Mouse (Mus musculus) stomach, embryonic 14.5 days (tissue): ENCODE results near the gene Ust. TPM values are rescaled to one million over a fixed set of nuclear protein-coding genes. Genes with fewer than 3 reads are reported as not detected.

Experiments
- ATAC-seq: fragments of 200-750 bp; cut with Nextera tagmentation; 2 replicates; pipeline ENCODE4 v1.8.0; 2017; ENCODE audit warnings: low read depth, moderate TSS enrichment; ENCODE audit not compliant: insufficient number of reproducible peaks, insufficient read depth, low FRiP score
- H3K27ac ChIP-seq: fragments of 300-500 bp; sonication (generic); 2 replicates; pipeline ENCODE4 v1.5.1; 2014; ENCODE audit warnings: mild to moderate bottlenecking, low read length, moderate library complexity, mixed read lengths
- H3K27me3 ChIP-seq: fragments of 300-500 bp; sonication (generic); 2 replicates; pipeline ENCODE4 v1.6.1; 2014; ENCODE audit warnings: low read length, control low read depth, mixed read lengths; ENCODE audit not compliant: control insufficient read depth, insufficient read depth
- H3K36me3 ChIP-seq: fragments of 300-500 bp; sonication (generic); 2 replicates; pipeline ENCODE4 v1.6.1; 2014; ENCODE audit warnings: mild to moderate bottlenecking, control low read depth, low read length, moderate library complexity, mixed read lengths; ENCODE audit not compliant: control insufficient read depth, insufficient read depth
- H3K4me1 ChIP-seq: fragments of 300-500 bp; sonication (generic); 2 replicates; pipeline ENCODE4 v1.6.1; 2014; ENCODE audit warnings: low read length, control low read depth, mixed read lengths; ENCODE audit not compliant: control insufficient read depth, insufficient read depth
- H3K4me2 ChIP-seq: fragments of 300-500 bp; sonication (generic); replicated peaks from 2 replicates; pipeline ENCODE4 v1.6.1; 2014; ENCODE audit warnings: low read depth, low read length, control low read depth
- H3K4me3 ChIP-seq: fragments of 300-500 bp; sonication (generic); 2 replicates; pipeline ENCODE4 v1.5.1; 2014; ENCODE audit warnings: low read depth, low read length, control low read depth
- H3K9ac ChIP-seq: fragments of 300-500 bp; sonication (generic); replicated peaks from 2 replicates; pipeline ENCODE4 v1.6.1; 2014; ENCODE audit warnings: low read depth, mild to moderate bottlenecking, control low read depth, low read length, moderate library complexity, mixed read lengths
- H3K9me3 ChIP-seq: fragments of 300-500 bp; sonication (generic); 2 replicates; pipeline ENCODE4 v1.6.1; 2016; ENCODE audit warnings: low read depth, low read length, control low read depth; ENCODE audit not compliant: control insufficient read depth
- WGBS: fragments of 180-500 bp; shearing (Covaris S2); extraction: QIAGEN DNeasy Blood & Tissue Kit; methylation state at CpG from one replicate; pipeline ENCODE4 v1.1.7; 2014; 5-methylcytosine and 5-hydroxymethylcytosine counted together
- polyA plus RNA-seq: library from polyadenylated mRNA; unstranded; fragments of >200 nt; fragmentation: Nextera tagmentation; extraction: Ambion mirVana; gene quantifications from 2 replicates; pipeline ENCODE4 v1.2.1, GENCODE M21; 2014

Gene Ust
- polyA plus RNA-seq, 1 experiment from 2014 or later = 6.3 TPM

GRCm38 (mm10) chr10:8513690-8514089 is 4.9 kb downstream of the Ust start:
- H3K9me3 ChIP-seq = no peaks in the 10 kb centered on the region
- no peaks in the 10 kb centered on the region for H3K27me3 ChIP-seq
- no peak overlapping the region for H3K4me3 ChIP-seq
- no peak overlapping the region for H3K27ac ChIP-seq
- 80% methylated on average over 3 of the region's 3 CpGs for WGBS
- H3K36me3 ChIP-seq = no peaks in the 10 kb centered on the region
- H3K4me2 ChIP-seq = no peak overlapping the region
- peaks cover 5% of the 10 kb centered on the region; the same call in 1 of the 2 replicates for H3K4me1 ChIP-seq
- no peak overlapping the region for H3K9ac ChIP-seq
- ATAC-seq = no peak

DNA sequence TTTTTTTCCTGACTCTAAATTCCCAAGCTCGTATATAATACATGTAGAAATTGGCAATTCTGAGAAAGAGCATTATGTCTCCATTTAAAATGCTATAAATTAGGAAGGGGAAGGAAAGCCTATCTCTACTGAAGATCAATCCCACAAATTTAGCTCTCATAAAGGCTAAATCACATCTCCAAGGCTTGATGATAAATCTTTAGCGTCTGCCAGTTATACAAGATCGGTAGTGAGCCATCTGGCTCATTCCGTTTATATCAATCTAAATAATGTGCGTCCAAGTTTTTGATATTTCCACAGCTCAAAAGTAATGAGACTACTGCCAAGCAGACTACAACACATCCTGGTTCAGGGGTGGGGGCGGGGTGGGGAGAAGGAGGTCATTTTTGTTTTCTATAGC is 6.4 kb downstream of the Ust start:
- H3K4me1 ChIP-seq = peaks cover 4% of the 10 kb centered on the region; the same call in 1 of the 2 replicates
- H3K4me2 ChIP-seq = no peak overlapping the region
- no peak overlapping the region for H3K4me3 ChIP-seq
- H3K36me3 ChIP-seq = no peaks in the 10 kb centered on the region
- H3K27me3 ChIP-seq = no peaks in the 10 kb centered on the region
- H3K27ac ChIP-seq = no peak overlapping the region
- H3K9ac ChIP-seq = no peak overlapping the region
- no peak for ATAC-seq
- 74% methylated on average over 6 of the region's 6 CpGs for WGBS
- no peaks in the 10 kb centered on the region for H3K9me3 ChIP-seq

GRCm38 (mm10) chr10:8511760-8512159 is 6.9 kb downstream of the Ust start:
- H3K9me3 ChIP-seq = no peaks in the 10 kb centered on the region
- H3K9ac ChIP-seq = no peak overlapping the region
- ATAC-seq = no peak
- no peak overlapping the region for H3K4me3 ChIP-seq
- no peak overlapping the region for H3K27ac ChIP-seq
- 41% methylated on average over 8 of the region's 8 CpGs for WGBS
- no peaks in the 10 kb centered on the region for H3K4me1 ChIP-seq
- H3K36me3 ChIP-seq = no peaks in the 10 kb centered on the region
- H3K27me3 ChIP-seq = no peaks in the 10 kb centered on the region
- H3K4me2 ChIP-seq = no peak overlapping the region

DNA sequence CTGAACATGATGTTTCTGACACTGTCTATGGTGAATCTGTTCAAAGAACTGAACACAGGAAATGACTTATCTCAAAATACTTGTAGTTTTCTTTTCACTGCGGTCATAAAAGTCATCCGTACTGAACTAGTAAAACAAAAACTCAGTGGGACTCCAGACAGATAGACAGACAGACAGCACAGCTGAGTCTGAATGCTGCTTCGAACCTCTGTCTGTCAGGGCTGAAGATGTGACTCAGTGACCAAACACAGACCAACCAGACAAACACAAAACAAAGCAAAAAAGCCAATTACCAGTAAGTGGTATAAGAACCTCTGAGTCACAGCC is 12.4 kb downstream of the Ust start:
- Histone ChIP-seq H3K9ac (no peak overlapping the region), H3K4me3 (no peak overlapping the region), H3K36me3 (no peaks in the 10 kb centered on the region), H3K9me3 (no peaks in the 10 kb centered on the region), H3K27me3 (no peaks in the 10 kb centered on the region), H3K4me2 (no peak overlapping the region), H3K4me1 (peaks cover 6% of the 10 kb centered on the region; the same call in 1 of the 2 replicates), H3K27ac (no peak overlapping the region)
- WGBS = 60% methylated on average over 3 of the region's 3 CpGs
- ATAC-seq = no peak

- no peaks in the 10 kb centered on the region for H3K36me3 ChIP-seq
- H3K4me1 ChIP-seq = peaks cover 6% of the 10 kb centered on the region; the same call in 1 of the 2 replicates
- no peak overlapping the region for H3K4me3 ChIP-seq
- no peak for ATAC-seq
- H3K27ac ChIP-seq = no peak overlapping the region
- WGBS = 37% methylated on average over 13 of the region's 13 CpGs
- H3K9me3 ChIP-seq = no peaks in the 10 kb centered on the region
- no peak overlapping the region for H3K4me2 ChIP-seq
- H3K27me3 ChIP-seq = no peaks in the 10 kb centered on the region
- H3K9ac ChIP-seq = no peak overlapping the region
These were observed 13.0 kb downstream of the Ust start for GRCm38 (mm10) chr10:8505346-8506246.

- 80% methylated on average over 4 of the region's 4 CpGs for WGBS
- H3K9me3 ChIP-seq = no peaks in the 10 kb centered on the region
- H3K9ac ChIP-seq = no peak overlapping the region
- no peaks in the 10 kb centered on the region for H3K36me3 ChIP-seq
- H3K4me3 ChIP-seq = no peak overlapping the region
- no peak overlapping the region for H3K27ac ChIP-seq
- H3K27me3 ChIP-seq = no peaks in the 10 kb centered on the region
- peaks cover 6% of the 10 kb centered on the region; the same call in 1 of the 2 replicates for H3K4me1 ChIP-seq
- no peak for ATAC-seq
- no peak overlapping the region for H3K4me2 ChIP-seq
These were observed 13.8 kb downstream of the Ust start for GRCm38 (mm10) chr10:8504832-8505231.

DNA sequence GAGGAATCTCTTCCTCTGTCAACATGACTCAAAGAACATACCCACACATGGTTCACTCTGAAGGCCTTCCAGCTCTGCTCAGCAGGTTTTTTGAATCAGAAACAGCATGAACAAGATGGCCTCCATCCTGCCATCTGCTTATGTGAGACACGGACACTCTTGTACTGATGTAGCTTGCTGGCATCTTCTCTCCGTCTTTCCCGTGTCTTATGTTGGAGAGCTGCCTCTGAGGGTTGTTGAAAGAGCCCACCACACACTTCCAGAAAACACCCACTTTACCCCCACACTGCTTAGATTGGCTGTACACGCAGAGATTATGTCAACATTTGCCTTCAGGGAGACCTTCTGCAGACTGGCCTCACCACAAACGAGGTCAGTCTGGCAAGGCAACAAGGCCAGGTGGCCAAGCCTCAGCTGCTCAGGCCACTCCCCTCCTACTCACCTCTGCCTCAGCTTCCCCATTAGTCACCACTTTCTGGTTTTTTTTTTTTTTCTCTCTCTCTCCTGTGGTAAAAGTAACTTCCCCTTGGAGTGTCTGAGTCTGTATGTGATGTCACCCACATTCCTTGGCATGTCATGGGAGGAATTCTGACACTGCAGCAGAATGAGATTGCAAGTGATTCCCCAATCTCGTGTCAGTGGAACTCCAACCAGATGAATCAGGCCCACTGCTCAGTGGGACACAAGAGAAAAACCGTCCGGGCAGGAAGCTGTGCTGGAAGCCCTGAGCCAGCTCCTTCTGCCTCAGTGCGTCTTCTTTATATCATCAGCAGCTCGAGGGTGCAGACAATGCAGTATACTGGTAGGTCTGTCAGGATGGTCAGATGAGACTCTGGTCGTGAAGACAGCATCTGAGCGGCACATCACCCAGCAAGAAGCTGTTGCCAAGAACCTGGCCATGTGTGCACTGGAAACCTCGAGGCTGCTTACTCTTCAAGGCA is 19.4 kb downstream of the Ust start:
- Histone ChIP-seq H3K4me1 (no peaks in the 10 kb centered on the region; the same call in 1 of the 2 replicates), H3K4me2 (no peak overlapping the region), H3K4me3 (no peak overlapping the region), H3K27me3 (no peaks in the 10 kb centered on the region), H3K9me3 (no peaks in the 10 kb centered on the region), H3K9ac (no peak overlapping the region), H3K36me3 (no peaks in the 10 kb centered on the region), H3K27ac (no peak overlapping the region)
- no peak for ATAC-seq
- 72% methylated on average over 13 of the region's 13 CpGs for WGBS

DNA sequence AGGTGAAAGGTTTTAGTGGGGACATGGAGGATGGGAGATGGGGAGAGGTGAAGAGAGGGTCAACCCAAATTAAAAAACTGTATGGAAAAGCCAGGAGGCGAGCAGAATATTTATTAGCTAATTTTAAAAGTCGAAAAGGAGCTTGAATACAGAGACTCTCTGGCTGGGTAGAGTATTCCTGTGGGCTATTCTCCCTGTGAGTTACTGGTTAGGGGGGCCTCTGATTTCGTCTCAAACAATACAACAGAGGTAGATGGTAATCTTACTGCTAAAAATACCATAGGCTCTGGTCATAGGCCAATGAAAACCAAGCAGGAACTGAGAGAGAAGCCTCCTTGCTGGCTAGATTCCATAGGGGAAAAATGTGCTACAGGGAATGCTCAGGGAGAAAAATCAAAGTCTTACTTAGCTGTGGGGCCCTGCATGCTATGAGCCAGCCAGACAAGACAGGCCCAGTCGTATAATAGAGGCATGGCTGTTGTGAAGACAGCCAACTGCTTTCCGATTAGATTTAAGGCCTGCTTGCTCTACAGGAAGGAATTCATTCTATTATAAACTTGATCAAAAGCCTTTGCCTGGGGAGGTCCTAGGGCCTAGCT is 23.0 kb downstream of the Ust start:
- ATAC-seq = no peak
- 30% methylated on average over 5 of the region's 5 CpGs for WGBS

More for the DNA sequence above, 23.0 kb downstream of the Ust start:
- no peaks in the 10 kb centered on the region for H3K27me3 ChIP-seq
- H3K9ac ChIP-seq = no peak overlapping the region
- H3K27ac ChIP-seq = no peak overlapping the region; the same call in 1 of the 2 replicates
- H3K9me3 ChIP-seq = no peaks in the 10 kb centered on the region
- H3K4me3 ChIP-seq = no peak overlapping the region
- H3K36me3 ChIP-seq = no peaks in the 10 kb centered on the region
- H3K4me1 ChIP-seq = no peaks in the 10 kb centered on the region; the same call in 1 of the 2 replicates
- no peak overlapping the region for H3K4me2 ChIP-seq
